Mouse (Mus musculus): Measurements from ENCODE around the gene Fbxl7. TPM values are rescaled to one million over a fixed set of nuclear protein-coding genes. Genes with fewer than 3 reads are reported as not detected.

The Fbxl7 gene
- polyA plus RNA-seq, 1 experiment from 2014 or later = 3.6 TPM

DNA sequence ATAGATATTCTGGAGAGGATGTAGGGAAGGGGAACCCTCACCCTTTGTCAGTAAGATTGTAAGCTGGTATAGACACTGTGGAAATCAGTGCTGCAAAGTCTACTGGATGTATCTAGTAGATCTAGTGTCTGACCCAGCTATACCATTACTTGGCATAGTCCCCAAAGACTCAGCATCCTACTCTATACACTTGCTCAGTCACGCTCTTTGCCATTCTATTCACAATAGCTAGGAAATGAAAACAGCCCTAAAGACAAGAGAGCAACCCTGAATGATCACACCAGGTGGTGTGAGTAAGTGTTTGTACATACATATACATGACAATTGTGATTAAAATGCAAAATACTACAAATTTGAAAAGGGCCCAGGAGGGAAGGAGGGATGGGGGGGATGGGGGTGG lies 23.1 kb downstream of the Fbxl7 start:
- 94% methylated on average over 1 of the region's 1 CpGs for WGBS
- Histone ChIP-seq H3K4me3 (ENCODE audit: low read depth, low read length) (no peak overlapping the region), H3K27ac (ENCODE audit: low read depth, low read length) (no peak overlapping the region), H3K27me3 (replicated peaks; ENCODE audit: control insufficient read depth, insufficient read depth, low read length) (no peaks in the 10 kb centered on the region), H3K9ac (ENCODE audit: low read depth, low read length) (no peak overlapping the region), H3K9me3 (ENCODE audit: control insufficient read depth) (no peaks in the 10 kb centered on the region), H3K36me3 (ENCODE audit: control insufficient read depth, insufficient read depth) (no peaks in the 10 kb centered on the region), H3K4me1 (replicated peaks; ENCODE audit: control insufficient read depth, insufficient read depth, low read length) (no peaks in the 10 kb centered on the region), H3K4me2 (replicated peaks; ENCODE audit: low read depth) (no peak overlapping the region)
- no peak for ATAC-seq
- no peak for TF ChIP-seq CTCF (IDR thresholded peaks at IDR 0.05; ENCODE audit: low read depth)

DNA sequence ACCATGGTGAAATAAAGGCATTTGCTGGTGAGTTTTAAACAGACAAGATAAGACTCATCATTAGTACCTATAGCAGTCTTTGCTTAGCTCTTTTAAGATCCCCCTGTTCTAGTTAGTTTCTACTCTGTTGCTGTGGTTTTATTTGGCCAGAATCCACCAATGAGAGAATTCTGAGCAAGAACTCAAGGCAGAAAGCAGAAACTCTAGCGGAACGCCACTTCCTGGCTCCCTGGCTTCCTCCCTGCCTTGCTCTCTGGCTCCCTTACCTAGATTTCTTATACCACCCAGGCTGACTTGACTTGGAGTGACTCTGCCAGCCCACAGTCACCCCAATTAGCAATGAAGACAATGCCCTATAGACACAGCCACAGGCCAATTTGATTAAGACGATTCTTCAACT lies 26.2 kb downstream of the Fbxl7 start:
- no peaks in the 10 kb centered on the region for H3K36me3 ChIP-seq (ENCODE audit: control insufficient read depth, insufficient read depth)
- no peak overlapping the region for H3K27ac ChIP-seq (ENCODE audit: low read depth, low read length)
- H3K4me1 ChIP-seq (replicated peaks; ENCODE audit: control insufficient read depth, insufficient read depth, low read length) = no peaks in the 10 kb centered on the region
- no peak overlapping the region for H3K9ac ChIP-seq (ENCODE audit: low read depth, low read length)
- no peaks in the 10 kb centered on the region for H3K27me3 ChIP-seq (replicated peaks; ENCODE audit: control insufficient read depth, insufficient read depth, low read length)
- H3K4me3 ChIP-seq (ENCODE audit: low read depth, low read length) = no peak overlapping the region
- no peak overlapping the region for H3K4me2 ChIP-seq (replicated peaks; ENCODE audit: low read depth)
- TF ChIP-seq CTCF (IDR thresholded peaks at IDR 0.05; ENCODE audit: low read depth) = no peak
- WGBS = 78% methylated on average over 3 of the region's 3 CpGs
- ATAC-seq = no peak
- no peaks in the 10 kb centered on the region for H3K9me3 ChIP-seq (ENCODE audit: control insufficient read depth)

GRCm38 (mm10) chr15:26867521-26867920 lies 27.9 kb downstream of the Fbxl7 start:
- Histone ChIP-seq H3K27me3 (replicated peaks; ENCODE audit: control insufficient read depth, insufficient read depth, low read length) (no peaks in the 10 kb centered on the region), H3K4me2 (replicated peaks; ENCODE audit: low read depth) (no peak overlapping the region), H3K9ac (ENCODE audit: low read depth, low read length) (no peak overlapping the region), H3K36me3 (ENCODE audit: control insufficient read depth, insufficient read depth) (no peaks in the 10 kb centered on the region), H3K4me3 (ENCODE audit: low read depth, low read length) (no peak overlapping the region), H3K27ac (ENCODE audit: low read depth, low read length) (no peak overlapping the region), H3K9me3 (ENCODE audit: control insufficient read depth) (no peaks in the 10 kb centered on the region), H3K4me1 (replicated peaks; ENCODE audit: control insufficient read depth, insufficient read depth, low read length) (no peaks in the 10 kb centered on the region)
- ATAC-seq = no peak
- WGBS = 70% methylated on average over 5 of the region's 5 CpGs
- no peak for TF ChIP-seq CTCF (IDR thresholded peaks at IDR 0.05; ENCODE audit: low read depth)

- no peak overlapping the region for H3K9ac ChIP-seq (ENCODE audit: low read depth, low read length)
- H3K27me3 ChIP-seq (replicated peaks; ENCODE audit: control insufficient read depth, insufficient read depth, low read length) = no peaks in the 10 kb centered on the region
- H3K9me3 ChIP-seq (ENCODE audit: control insufficient read depth) = no peaks in the 10 kb centered on the region
- no peaks in the 10 kb centered on the region for H3K36me3 ChIP-seq (ENCODE audit: control insufficient read depth, insufficient read depth)
- WGBS = 58% methylated on average over 2 of the region's 2 CpGs
- H3K4me3 ChIP-seq (ENCODE audit: low read depth, low read length) = no peak overlapping the region
- no peak for TF ChIP-seq CTCF (IDR thresholded peaks at IDR 0.05; ENCODE audit: low read depth)
- H3K4me2 ChIP-seq (replicated peaks; ENCODE audit: low read depth) = no peak overlapping the region
- ATAC-seq = no peak
- H3K27ac ChIP-seq (ENCODE audit: low read depth, low read length) = no peak overlapping the region
- H3K4me1 ChIP-seq (replicated peaks; ENCODE audit: control insufficient read depth, insufficient read depth, low read length) = no peaks in the 10 kb centered on the region
These were observed 33.2 kb downstream of the Fbxl7 start for GRCm38 (mm10) chr15:26862173-26862572.

DNA sequence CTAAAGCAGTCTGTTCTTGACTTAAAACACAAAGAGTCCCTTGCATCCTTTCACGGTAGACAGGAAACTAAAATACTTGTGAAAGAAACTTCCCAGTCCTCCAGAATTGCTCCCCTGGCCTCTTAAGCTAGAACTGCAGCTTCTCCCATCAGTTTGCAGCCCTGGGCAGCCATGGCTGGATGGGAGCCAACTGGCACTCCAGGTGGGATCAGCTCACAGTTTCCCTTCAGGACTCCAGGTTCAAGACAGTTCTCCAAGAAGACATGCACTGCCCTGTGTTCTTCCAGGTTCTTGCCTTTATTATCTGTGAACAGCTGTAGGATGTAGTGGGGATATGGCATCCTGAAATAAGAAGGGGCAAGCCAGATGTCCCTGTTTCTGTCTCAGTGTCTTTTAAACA lies 45.8 kb downstream of the Fbxl7 start:
- Histone ChIP-seq H3K9ac (ENCODE audit: low read depth, low read length) (no peak overlapping the region), H3K4me2 (replicated peaks; ENCODE audit: low read depth) (no peak overlapping the region), H3K27me3 (replicated peaks; ENCODE audit: control insufficient read depth, insufficient read depth, low read length) (no peaks in the 10 kb centered on the region), H3K4me3 (ENCODE audit: low read depth, low read length) (no peak overlapping the region), H3K9me3 (ENCODE audit: control insufficient read depth) (no peaks in the 10 kb centered on the region), H3K36me3 (ENCODE audit: control insufficient read depth, insufficient read depth) (no peaks in the 10 kb centered on the region), H3K4me1 (replicated peaks; ENCODE audit: control insufficient read depth, insufficient read depth, low read length) (no peaks in the 10 kb centered on the region), H3K27ac (ENCODE audit: low read depth, low read length) (no peak overlapping the region)
- no peak for TF ChIP-seq CTCF (IDR thresholded peaks at IDR 0.05; ENCODE audit: low read depth)
- 41% methylated on average over 1 of the region's 1 CpGs for WGBS
- ATAC-seq = no peak

- H3K4me2 ChIP-seq (replicated peaks; ENCODE audit: low read depth) = no peak overlapping the region
- no peaks in the 10 kb centered on the region for H3K9me3 ChIP-seq (ENCODE audit: control insufficient read depth)
- H3K4me1 ChIP-seq (replicated peaks; ENCODE audit: control insufficient read depth, insufficient read depth, low read length) = no peaks in the 10 kb centered on the region
- TF ChIP-seq CTCF (IDR thresholded peaks at IDR 0.05; ENCODE audit: low read depth) = no peak
- no peaks in the 10 kb centered on the region for H3K27me3 ChIP-seq (replicated peaks; ENCODE audit: control insufficient read depth, insufficient read depth, low read length)
- no peak overlapping the region for H3K27ac ChIP-seq (ENCODE audit: low read depth, low read length)
- ATAC-seq = no peak
- no peaks in the 10 kb centered on the region for H3K36me3 ChIP-seq (ENCODE audit: control insufficient read depth, insufficient read depth)
- H3K4me3 ChIP-seq (ENCODE audit: low read depth, low read length) = no peak overlapping the region
- no peak overlapping the region for H3K9ac ChIP-seq (ENCODE audit: low read depth, low read length)
- 80% methylated on average over 6 of the region's 6 CpGs for WGBS
These were observed 53.2 kb downstream of the Fbxl7 start for GRCm38 (mm10) chr15:26842216-26842615.

DNA sequence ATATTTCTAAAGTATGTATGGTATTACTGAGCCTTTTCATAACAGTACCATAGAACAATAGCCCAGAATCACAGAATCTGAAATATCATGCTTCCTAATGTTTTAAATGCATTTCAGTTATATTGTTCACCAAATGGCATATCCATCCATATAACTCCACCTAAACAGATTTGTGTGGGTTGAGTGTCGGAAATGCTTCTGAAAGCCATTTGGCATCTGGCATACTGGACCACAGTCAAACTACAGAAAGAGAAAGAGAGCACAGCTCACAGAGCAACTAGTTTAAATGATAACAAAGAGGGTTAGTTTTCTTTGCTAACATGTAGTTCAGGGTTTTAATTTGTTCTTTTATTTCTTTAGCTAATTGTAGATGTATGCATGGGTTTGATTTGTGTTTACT lies 57.0 kb downstream of the Fbxl7 start:
- Histone ChIP-seq H3K27ac (ENCODE audit: low read depth, low read length) (no peak overlapping the region), H3K36me3 (ENCODE audit: control insufficient read depth, insufficient read depth) (no peaks in the 10 kb centered on the region), H3K4me3 (ENCODE audit: low read depth, low read length) (no peak overlapping the region), H3K4me1 (replicated peaks; ENCODE audit: control insufficient read depth, insufficient read depth, low read length) (no peaks in the 10 kb centered on the region), H3K27me3 (replicated peaks; ENCODE audit: control insufficient read depth, insufficient read depth, low read length) (no peaks in the 10 kb centered on the region), H3K4me2 (replicated peaks; ENCODE audit: low read depth) (no peak overlapping the region), H3K9ac (ENCODE audit: low read depth, low read length) (no peak overlapping the region), H3K9me3 (ENCODE audit: control insufficient read depth) (no peaks in the 10 kb centered on the region)
- ATAC-seq = no peak
- TF ChIP-seq CTCF (IDR thresholded peaks at IDR 0.05; ENCODE audit: low read depth) = no peak
- 95% methylated on average over 1 of the region's 1 CpGs for WGBS
